Mouse (Mus musculus) heart, postnatal 0 days (tissue): ENCODE measurements around the gene Sars2. TPM values are rescaled to one million over a fixed set of nuclear protein-coding genes. Genes with fewer than 3 reads are reported as not detected.

Experiments used
- ATAC-seq: fragments of 200-750 bp; cut with Nextera tagmentation; 2 replicates; pipeline ENCODE4 v1.8.0; 2017; ENCODE audit warnings: low read depth, moderate number of reproducible peaks, moderate library complexity; ENCODE audit not compliant: insufficient read depth
- DNase-seq: peaks from one replicate; pipeline ENCODE4 v3.0.0-alpha.2; 2016; ENCODE audit warnings: low spot score
- H3K27ac ChIP-seq: fragments of 300-500 bp; sonication (generic); 2 replicates; pipeline ENCODE4 v1.5.1; 2014; ENCODE audit warnings: low read depth, mild to moderate bottlenecking
- H3K27me3 ChIP-seq: fragments of 300-500 bp; sonication (generic); 2 replicates; pipeline ENCODE4 v1.6.1; 2014; ENCODE audit warnings: low read length, mixed read lengths; ENCODE audit not compliant: control insufficient read depth, insufficient read depth
- H3K36me3 ChIP-seq: fragments of 300-500 bp; sonication (generic); replicated peaks from 2 replicates; pipeline ENCODE4 v1.6.1; 2014; ENCODE audit warnings: low read length, mixed read lengths; ENCODE audit not compliant: control insufficient read depth, insufficient read depth
- H3K4me1 ChIP-seq: fragments of 300-500 bp; sonication (generic); 2 replicates; pipeline ENCODE4 v1.6.1; 2014; ENCODE audit warnings: antibody characterized with exemption; ENCODE audit not compliant: control insufficient read depth, insufficient read depth
- H3K4me2 ChIP-seq: fragments of 300-500 bp; sonication (generic); 2 replicates; pipeline ENCODE4 v1.6.1; 2014; ENCODE audit warnings: low read depth, mild to moderate bottlenecking, low read length, moderate library complexity
- H3K4me3 ChIP-seq: fragments of 300-500 bp; sonication (generic); 2 replicates; pipeline ENCODE4 v1.5.1; 2014; ENCODE audit warnings: low read depth, low read length
- H3K9ac ChIP-seq: fragments of 300-500 bp; sonication (generic); replicated peaks from 2 replicates; pipeline ENCODE4 v1.6.1; 2014; ENCODE audit warnings: low read depth, low read length, mixed read lengths
- H3K9me3 ChIP-seq: fragments of 300-500 bp; sonication (generic); replicated peaks from 2 replicates; pipeline ENCODE4 v1.6.1; 2016; ENCODE audit warnings: low read length; ENCODE audit not compliant: control insufficient read depth
- CTCF ChIP-seq: IDR thresholded peaks from 2 replicates; pipeline ENCODE4 v1.5.1; 2016; ENCODE audit warnings: antibody characterized with exemption, control low read depth, low read depth
- EP300 ChIP-seq: IDR thresholded peaks from 2 replicates; pipeline ENCODE4 v1.6.1; 2016; ENCODE audit warnings: antibody characterized with exemption, low read depth
- WGBS: fragments of 180-500 bp; shearing (Covaris S2); extraction: QIAGEN DNeasy Blood & Tissue Kit; methylation state at CpG from one replicate; pipeline ENCODE4 v1.1.7; 2014; 5-methylcytosine and 5-hydroxymethylcytosine counted together
- polyA plus RNA-seq: library from polyadenylated mRNA; unstranded; fragments of >200 nt; fragmentation: Nextera tagmentation; extraction: Ambion mirVana; gene quantifications from 2 replicates; pipeline ENCODE4 v1.2.1, GENCODE M21; 2015
- total RNA-seq: library from RNA; depleted of rRNA; stranded (reverse); fragments of >200 nt; gene quantifications from 2 replicates; pipeline ENCODE4 v1.2.3, GENCODE M21; 2014; ENCODE audit warnings: low replicate concordance

Sars2 gene
- total and polyA plus RNA-seq, 2 experiments from 2014 or later = 17.0 to 22.6 TPM

DNA sequence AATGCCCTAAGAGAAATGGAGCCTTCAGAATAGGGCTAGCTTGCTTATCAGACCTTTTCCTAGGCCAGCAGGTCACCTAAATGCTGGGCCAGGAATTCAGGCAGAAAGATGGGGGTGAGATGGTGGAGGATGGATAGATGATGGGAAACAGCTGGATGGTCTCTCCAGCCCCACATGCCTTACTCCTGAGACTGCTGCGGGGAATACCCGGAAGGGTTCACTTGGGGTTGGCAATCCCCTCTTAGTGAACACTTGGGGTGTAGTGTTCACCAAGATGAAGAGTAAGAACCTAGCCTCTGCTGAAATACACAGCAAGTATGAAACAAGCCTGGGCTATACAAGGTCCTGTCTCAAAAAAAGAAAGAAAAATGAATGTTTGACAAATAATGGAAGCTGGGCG is 47.4 kb downstream of the Sars2 start:
- Histone ChIP-seq H3K9ac (no peak overlapping the region), H3K27ac (no peak overlapping the region), H3K4me2 (peak overlapping the region; percentile 25; the same call in 1 of the 2 replicates), H3K27me3 (no peaks in the 10 kb centered on the region), H3K36me3 (peaks cover 18% of the 10 kb centered on the region), H3K9me3 (no peaks in the 10 kb centered on the region), H3K4me3 (peak overlapping the region; percentile 11; the same call in 1 of the 2 replicates), H3K4me1 (no peaks in the 10 kb centered on the region; the same call in 1 of the 2 replicates)
- no peak for ATAC-seq
- no peak for TF ChIP-seq EP300
- no peak for TF ChIP-seq CTCF
- 77% methylated on average over 3 of the region's 3 CpGs for WGBS
- no peak for DNase-seq

DNA sequence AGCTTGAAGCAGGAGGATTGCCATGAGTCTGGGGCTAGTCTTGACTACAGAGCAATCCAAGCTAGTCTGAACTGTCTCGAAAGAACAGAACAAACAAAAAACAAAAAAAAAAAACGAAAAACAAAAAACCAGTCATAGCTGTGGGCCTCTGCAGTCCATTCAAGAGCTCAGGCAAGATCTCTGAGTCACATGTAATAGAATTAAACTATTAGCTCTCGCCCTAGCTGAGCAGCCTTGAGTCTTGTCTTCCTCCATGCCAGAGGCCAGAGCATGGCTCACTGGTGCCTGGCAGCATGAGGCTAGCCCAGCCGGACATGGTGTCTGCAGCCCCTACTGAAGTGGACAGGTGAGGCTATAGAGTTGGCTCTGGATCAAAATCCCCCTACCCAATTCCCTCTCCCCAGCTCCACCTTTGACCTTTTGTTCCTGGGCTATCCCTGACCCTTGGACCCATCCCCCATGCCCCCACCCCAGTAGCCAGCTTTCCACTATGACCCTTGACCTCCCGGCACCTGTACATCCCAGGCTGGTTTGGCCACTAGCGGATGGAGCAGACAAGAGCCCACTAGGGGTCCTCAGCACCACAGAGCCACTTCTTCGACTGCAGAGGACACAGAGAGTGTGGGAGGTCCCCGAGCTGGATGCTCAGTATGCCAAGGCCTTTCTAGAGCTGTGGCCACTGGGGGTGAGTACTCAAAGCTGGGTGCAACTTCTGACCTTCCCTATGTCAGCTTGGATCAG is 48.4 kb downstream of the Sars2 start:
- DNase-seq (no peak), ATAC-seq (no peak)
- Histone ChIP-seq H3K4me2 (no peak overlapping the region), H3K27ac (no peak overlapping the region), H3K27me3 (no peaks in the 10 kb centered on the region), H3K9me3 (no peaks in the 10 kb centered on the region), H3K36me3 (peaks cover 16% of the 10 kb centered on the region), H3K4me1 (no peaks in the 10 kb centered on the region; the same call in 1 of the 2 replicates), H3K9ac (no peak overlapping the region), H3K4me3 (no peak overlapping the region)
- 60% methylated on average over 8 of the region's 8 CpGs for WGBS
- TF ChIP-seq EP300 (no peak), CTCF (peak; percentile 46)

DNA sequence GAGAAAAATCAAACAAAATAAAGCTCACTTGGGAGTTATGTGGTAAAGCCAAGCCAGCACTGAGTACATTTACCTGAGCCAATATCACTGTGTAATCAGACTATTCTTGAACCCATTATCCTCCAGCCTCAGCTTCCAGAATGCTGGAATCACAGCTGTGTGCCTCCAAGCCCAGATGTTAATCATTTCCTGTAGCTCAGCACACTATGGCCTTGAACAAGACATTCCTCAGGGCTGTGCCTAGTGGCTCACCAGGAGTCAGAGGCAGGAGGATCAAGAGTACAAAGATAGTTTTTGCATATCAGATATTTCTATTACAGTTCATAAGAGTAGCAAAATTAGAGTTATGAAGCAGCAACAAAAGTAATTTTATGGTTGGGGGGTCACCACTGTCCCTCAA is 49.9 kb downstream of the Sars2 start:
- peaks cover 3% of the 10 kb centered on the region for H3K4me1 ChIP-seq
- ATAC-seq = no peak
- H3K9me3 ChIP-seq = no peaks in the 10 kb centered on the region
- peaks cover 9% of the 10 kb centered on the region; the same call in 1 of the 2 replicates for H3K36me3 ChIP-seq
- TF ChIP-seq CTCF (no peak), EP300 (no peak)
- H3K4me3 ChIP-seq = no peak overlapping the region
- no peak for DNase-seq
- H3K27ac ChIP-seq = no peak overlapping the region
- H3K27me3 ChIP-seq = no peaks in the 10 kb centered on the region
- no peak overlapping the region for H3K9ac ChIP-seq
- no peak overlapping the region for H3K4me2 ChIP-seq

DNA sequence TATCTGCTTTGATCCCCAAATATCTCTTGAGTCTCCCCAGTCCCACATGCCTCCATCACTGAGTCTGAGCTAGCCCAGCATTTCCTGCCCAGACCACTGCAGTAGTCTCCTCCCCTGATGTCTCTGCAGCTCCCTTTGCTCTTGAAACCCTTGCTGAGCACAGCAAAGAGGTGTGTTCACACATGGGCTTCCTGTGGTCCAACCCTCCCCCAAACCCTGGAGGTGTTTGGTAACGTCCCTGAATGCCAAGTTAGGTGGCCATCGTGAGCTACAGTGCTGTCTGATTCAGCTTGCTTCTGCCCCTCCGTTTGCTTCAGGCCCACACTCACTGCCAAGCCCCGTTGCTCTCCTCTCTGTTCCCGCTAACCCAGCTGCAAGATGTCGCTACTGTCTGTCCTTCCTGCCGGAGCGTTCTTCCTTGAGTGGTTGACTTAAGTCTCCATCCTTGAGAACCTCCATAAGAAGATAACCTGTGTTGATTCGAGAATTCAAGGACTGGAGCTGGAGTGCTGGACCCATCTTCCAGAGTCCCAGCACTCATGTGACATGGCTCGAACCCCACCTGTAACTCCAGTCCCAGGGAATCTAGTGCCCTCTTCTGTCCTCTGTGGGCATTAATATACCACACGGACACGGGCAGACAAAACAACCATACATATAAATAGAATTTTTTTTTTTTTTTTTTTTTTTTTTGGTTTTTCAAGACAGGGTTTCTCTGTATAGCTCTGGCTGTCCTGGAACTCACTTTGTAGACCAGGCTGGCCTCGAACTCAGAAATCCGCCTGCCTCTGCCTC is 50.8 kb downstream of the Sars2 start:
- ATAC-seq (no peak), DNase-seq (no peak)
- H3K4me2 ChIP-seq = no peak overlapping the region
- no peak overlapping the region for H3K27ac ChIP-seq
- H3K9ac ChIP-seq = no peak overlapping the region
- H3K9me3 ChIP-seq = no peaks in the 10 kb centered on the region
- WGBS = 60% methylated on average over 13 of the region's 14 CpGs
- peaks cover 6% of the 10 kb centered on the region; the same call in 1 of the 2 replicates for H3K36me3 ChIP-seq
- H3K4me1 ChIP-seq = peaks cover 3% of the 10 kb centered on the region
- no peak overlapping the region for H3K4me3 ChIP-seq
- no peaks in the 10 kb centered on the region for H3K27me3 ChIP-seq
- TF ChIP-seq EP300 = no peak
- TF ChIP-seq CTCF = no peak

DNA sequence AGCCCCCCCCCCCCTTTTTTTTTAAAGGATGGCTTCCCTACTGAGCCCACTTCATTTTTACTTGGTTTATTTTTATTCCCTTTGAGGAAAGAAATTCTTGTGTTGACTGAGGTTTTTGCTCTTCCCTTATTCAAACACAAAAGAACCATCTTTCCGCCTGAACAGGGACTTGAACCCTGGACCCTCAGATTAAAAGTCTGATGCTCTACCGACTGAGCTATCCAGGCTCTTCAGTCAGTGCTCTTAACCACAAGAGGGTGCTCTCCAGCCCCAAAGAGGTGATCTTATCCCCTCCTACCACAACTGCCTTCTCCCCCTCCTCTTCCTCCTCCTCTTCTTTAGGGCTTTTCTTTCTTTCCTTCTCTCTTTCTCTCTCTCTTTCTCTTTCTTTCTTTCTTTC is 52.0 kb downstream of the Sars2 start:
- WGBS = 39% methylated on average over 2 of the region's 2 CpGs

More for the DNA sequence above, 52.0 kb downstream of the Sars2 start:
- Histone ChIP-seq H3K4me1 (peaks cover 3% of the 10 kb centered on the region; the same call in 1 of the 2 replicates), H3K9me3 (no peaks in the 10 kb centered on the region), H3K36me3 (no peaks in the 10 kb centered on the region), H3K9ac (no peak overlapping the region), H3K4me3 (no peak overlapping the region), H3K27ac (no peak overlapping the region), H3K27me3 (no peaks in the 10 kb centered on the region), H3K4me2 (no peak overlapping the region)
- DNase-seq (no peak), ATAC-seq (no peak)
- TF ChIP-seq CTCF = peak; percentile 35; the same call in 1 of the 2 replicates
- TF ChIP-seq EP300 = no peak
